Mouse (Mus musculus): ENCODE data around the gene Chuk. TPM values are rescaled to one million over a fixed set of nuclear protein-coding genes. Genes with fewer than 3 reads are reported as not detected.

The Chuk gene
- total RNA-seq, 2 experiments from 2014 or later: 59.7 to 70.6 TPM

- ATAC-seq (ENCODE audit: poor library complexity, severe bottlenecking): 0 out of 2 replicates have a peak, but pooled peaks have one; percentile 6
These were observed 611 bp upstream of the Chuk start for GRCm38 (mm10) chr19:44107661-44108521.

- ATAC-seq (ENCODE audit: poor library complexity, severe bottlenecking): 0 out of 2 replicates have a peak, but pooled peaks have one; percentile 36
These were observed 2.9 kb downstream of the Chuk start for GRCm38 (mm10) chr19:44104393-44104792.

GRCm38 (mm10) chr19:44103001-44103400 lies 4.3 kb downstream of the Chuk start:
- no peak for ATAC-seq (ENCODE audit: poor library complexity, severe bottlenecking)

GRCm38 (mm10) chr19:44100840-44101239 lies 6.4 kb downstream of the Chuk start:
- no peak for ATAC-seq (ENCODE audit: poor library complexity, severe bottlenecking)

GRCm38 (mm10) chr19:44086278-44086677 lies 21.0 kb downstream of the Chuk start:
- ATAC-seq (ENCODE audit: poor library complexity, severe bottlenecking): no peak

GRCm38 (mm10) chr19:44080920-44081319 lies 26.4 kb downstream of the Chuk start:
- no peak for ATAC-seq (ENCODE audit: poor library complexity, severe bottlenecking)

GRCm38 (mm10) chr19:44080023-44080422 lies 27.3 kb downstream of the Chuk start:
- no peak for ATAC-seq (ENCODE audit: poor library complexity, severe bottlenecking)

- no peak for ATAC-seq (ENCODE audit: poor library complexity, severe bottlenecking)
These were observed 30.3 kb downstream of the Chuk start for GRCm38 (mm10) chr19:44077024-44077423.

- ATAC-seq (ENCODE audit: poor library complexity, severe bottlenecking): no peak
These were observed 30.8 kb downstream of the Chuk start for GRCm38 (mm10) chr19:44076457-44076856.

- ATAC-seq (ENCODE audit: poor library complexity, severe bottlenecking): no peak
These were observed 32.3 kb downstream of the Chuk start for GRCm38 (mm10) chr19:44074986-44075385.

- no peak for ATAC-seq (ENCODE audit: poor library complexity, severe bottlenecking)
These were observed 36.1 kb downstream of the Chuk start for GRCm38 (mm10) chr19:44071166-44071565.

GRCm38 (mm10) chr19:44069914-44070232 lies 37.4 kb downstream of the Chuk start:
- no peak for ATAC-seq (ENCODE audit: poor library complexity, severe bottlenecking)

- peak; percentile 95 for ATAC-seq (ENCODE audit: poor library complexity, severe bottlenecking)
These were observed 38.0 kb downstream of the Chuk start, which contains the start of gene Erlin1 for GRCm38 (mm10) chr19:44069121-44069913. Gene Erlin1, minus strand, starts transcription at chr19:44069785.

GRCm38 (mm10) chr19:44068232-44068631 lies 39.0 kb downstream of the Chuk start:
- no peak for ATAC-seq (ENCODE audit: poor library complexity, severe bottlenecking)

GRCm38 (mm10) chr19:44067323-44068049 lies 39.8 kb downstream of the Chuk start:
- ATAC-seq (ENCODE audit: poor library complexity, severe bottlenecking): peak; percentile 65

GRCm38 (mm10) chr19:44064734-44065133 lies 42.5 kb downstream of the Chuk start:
- ATAC-seq (ENCODE audit: poor library complexity, severe bottlenecking): no peak

- no peak for ATAC-seq (ENCODE audit: poor library complexity, severe bottlenecking)
These were observed 43.5 kb downstream of the Chuk start for GRCm38 (mm10) chr19:44063773-44064172.

GRCm38 (mm10) chr19:44060226-44060625 lies 47.1 kb downstream of the Chuk start:
- no peak for ATAC-seq (ENCODE audit: poor library complexity, severe bottlenecking)

- ATAC-seq (ENCODE audit: poor library complexity, severe bottlenecking): no peak
These were observed 52.0 kb downstream of the Chuk start for GRCm38 (mm10) chr19:44055173-44055826.

- ATAC-seq (ENCODE audit: poor library complexity, severe bottlenecking): no peak
These were observed 56.9 kb downstream of the Chuk start for GRCm38 (mm10) chr19:44050388-44050787.

GRCm38 (mm10) chr19:44049282-44049681 lies 58.0 kb downstream of the Chuk start:
- ATAC-seq (ENCODE audit: poor library complexity, severe bottlenecking): no peak

Measured in megakaryocyte, adult 5-6 weeks (primary cell).